Mouse (Mus musculus) left cerebral cortex, postnatal 4 days (tissue): ENCODE data around the gene Vamp8. TPM values are rescaled to one million over a fixed set of nuclear protein-coding genes. Genes with fewer than 3 reads are reported as not detected.

Source experiments
- DNase-seq: peaks from one replicate; pipeline ENCODE4 v3.0.0-alpha.2; 2022
- intact Hi-C: fragments of 180-260 bp; cut with DNase I; formaldehyde crosslinking; loops from one replicate; pipeline ENCODE4 v1.15.1; 2025
- total RNA-seq, 2 experiments: library from RNA; stranded (reverse); gene quantifications; 2 replicates each; pipeline ENCODE4 v1.2.3; 2021

Gene Vamp8
- 1 to 10 TPM; 7.2 to 7.3 TPM for total RNA-seq

DNA sequence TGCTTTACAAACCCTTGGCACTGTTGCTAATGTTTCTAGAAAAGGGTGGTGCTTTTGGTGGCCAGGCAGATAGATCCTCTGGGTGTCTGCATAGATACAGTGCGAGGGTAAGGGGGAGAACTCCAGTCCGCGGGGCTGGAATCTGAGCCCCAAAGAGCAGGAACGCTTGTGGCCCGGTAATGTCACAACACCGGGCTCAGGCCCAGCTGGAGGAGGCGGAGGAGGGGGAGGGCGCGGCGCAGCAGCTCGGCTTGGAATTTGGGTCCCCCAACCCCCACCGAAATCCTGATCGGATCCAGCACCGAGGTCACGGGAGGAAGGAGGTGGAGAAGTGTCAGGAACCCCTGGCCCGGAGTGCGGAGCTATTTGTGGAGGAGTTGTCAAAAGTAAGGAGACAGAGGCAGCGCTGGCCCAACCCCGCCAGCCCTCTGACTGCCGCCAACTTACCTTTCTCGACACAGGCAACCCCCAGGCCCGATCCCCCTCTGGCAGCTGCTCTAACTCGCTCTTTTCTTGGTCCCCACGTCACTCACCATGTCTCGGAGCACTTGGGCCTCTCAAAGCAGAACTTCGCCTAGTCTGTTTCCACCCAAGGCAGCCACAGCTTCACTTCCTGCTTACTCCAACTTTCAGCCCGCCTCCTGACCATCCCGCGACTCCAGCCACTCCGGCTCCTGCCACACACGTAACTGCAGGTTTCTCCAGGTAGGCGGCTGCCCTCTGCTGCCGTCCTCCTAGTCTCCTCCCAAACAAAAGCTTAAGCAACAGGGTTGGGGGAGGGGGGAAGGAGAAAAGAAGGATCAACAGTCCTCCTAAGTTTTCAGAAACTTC lies at the start of gene Vamp8:
Gene Vamp8 (minus strand): TSS at position 763 of the 831 bp plus-strand sequence.
- DNase-seq: peak; percentile 26
- intact Hi-C loops: no loop called here

DNA sequence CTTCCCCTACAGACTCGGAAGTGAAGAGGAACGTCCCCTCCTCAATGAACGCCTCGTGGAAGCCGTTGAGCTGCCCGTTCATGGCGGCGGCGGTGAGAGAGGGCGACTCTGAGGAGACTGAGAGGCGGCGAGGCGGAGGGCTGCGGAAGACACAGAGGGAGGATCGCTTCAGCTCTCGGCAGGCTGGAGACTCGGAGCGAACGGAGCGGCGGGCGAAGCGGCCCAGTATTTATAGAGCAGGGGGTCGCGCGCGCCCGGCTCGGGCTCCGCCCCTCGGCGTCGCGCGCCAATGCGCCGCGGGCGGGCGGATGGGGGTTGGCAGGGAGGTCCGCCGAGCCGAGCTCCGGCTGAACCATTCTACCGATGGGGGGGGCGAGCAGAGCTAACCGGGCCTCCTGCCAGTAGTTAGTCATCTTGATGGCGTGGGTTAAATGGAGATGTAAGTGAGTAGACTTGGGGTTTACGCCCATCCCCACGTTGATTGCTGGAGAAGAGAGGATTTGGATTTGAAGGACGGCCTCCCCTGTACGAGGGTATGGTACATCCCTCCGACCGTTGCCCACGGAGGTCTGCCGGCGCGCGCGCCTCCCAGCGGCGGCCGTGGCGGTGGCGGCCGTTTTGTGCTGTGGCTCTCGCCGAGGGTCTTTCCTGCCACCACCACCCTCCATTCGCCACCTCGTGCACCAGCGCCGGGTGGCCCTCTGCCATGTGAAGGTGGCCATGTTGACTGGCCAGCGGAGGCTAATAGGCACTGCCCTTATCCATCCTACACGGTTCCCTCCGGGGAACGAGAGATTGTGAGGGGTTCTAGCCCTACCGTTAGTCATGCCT lies 49.1 kb upstream of the Vamp8 start, which contains the start of gene Mat2a:
Gene Mat2a (minus strand): TSS at position 204 of the 831 bp plus-strand sequence.
- peak; percentile 96 for DNase-seq
- intact Hi-C loops: loop anchor here (5.0 kb wide), 1 partner anchor 78 kb away; no protein-coding TSS in a partner anchor

- DNase-seq: peak; percentile 92
- intact Hi-C loops: loop anchor here (5.0 kb wide), 1 partner anchor 78 kb away; no protein-coding TSS in a partner anchor
Observed at GRCm38 (mm10) chr6:72438862-72439354, 48.4 kb upstream of the Vamp8 start.

GRCm38 (mm10) chr6:72438226-72438625 lies 47.7 kb upstream of the Vamp8 start:
- intact Hi-C loops: loop anchor here (5.0 kb wide), 1 partner anchor 79 kb away; no protein-coding TSS in a partner anchor

GRCm38 (mm10) chr6:72432153-72432552 lies 41.6 kb upstream of the Vamp8 start:
- intact Hi-C loops: no loop called here
- no peak for DNase-seq

More at GRCm38 (mm10) chr6:72438226-72438625, 47.7 kb upstream of the Vamp8 start:
- DNase-seq: no peak

DNA sequence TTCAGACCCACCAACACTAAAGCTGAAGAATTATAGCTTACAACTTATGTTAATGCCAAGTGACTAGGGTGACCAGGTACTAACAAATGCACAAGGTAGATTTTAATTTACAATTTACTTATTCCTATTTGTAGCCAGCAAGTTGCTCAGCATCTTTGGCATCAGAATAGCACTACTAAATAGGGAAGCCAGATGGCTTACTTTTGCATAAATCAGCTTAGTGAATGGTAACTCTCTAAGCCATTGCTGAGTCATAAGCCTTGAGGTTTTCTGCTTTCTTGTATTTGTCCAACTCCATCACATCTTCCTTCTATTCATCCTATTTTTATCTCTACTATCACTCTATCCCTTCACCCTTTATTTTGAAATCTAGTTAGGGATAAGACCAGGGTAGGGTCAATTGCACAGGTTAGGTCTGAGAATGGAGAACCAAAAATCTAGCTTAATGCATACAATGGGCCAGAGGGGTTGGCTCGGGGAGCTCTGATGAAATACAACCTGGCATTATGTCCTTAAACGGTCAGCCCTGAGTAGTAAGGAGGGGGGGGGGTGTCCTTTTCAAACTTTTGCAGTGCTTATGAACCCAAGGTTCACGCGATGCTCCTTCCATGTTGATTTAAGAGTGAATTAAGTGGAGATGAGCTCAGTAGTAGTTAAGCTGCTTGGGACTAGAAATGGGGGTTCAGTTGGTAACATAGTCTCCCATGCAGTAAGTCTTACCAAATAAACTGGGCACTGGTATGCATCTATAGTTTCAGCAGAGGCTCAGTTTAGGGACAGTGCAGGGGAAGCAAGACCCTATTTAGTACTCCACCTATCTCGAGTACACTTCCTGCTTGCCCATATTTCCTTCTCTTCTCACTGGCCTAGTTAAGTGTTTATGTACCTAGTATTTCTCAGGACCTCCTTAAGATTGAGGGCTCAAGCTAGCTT lies 40.8 kb upstream of the Vamp8 start:
- intact Hi-C loops: no loop called here
- no peak for DNase-seq

DNA sequence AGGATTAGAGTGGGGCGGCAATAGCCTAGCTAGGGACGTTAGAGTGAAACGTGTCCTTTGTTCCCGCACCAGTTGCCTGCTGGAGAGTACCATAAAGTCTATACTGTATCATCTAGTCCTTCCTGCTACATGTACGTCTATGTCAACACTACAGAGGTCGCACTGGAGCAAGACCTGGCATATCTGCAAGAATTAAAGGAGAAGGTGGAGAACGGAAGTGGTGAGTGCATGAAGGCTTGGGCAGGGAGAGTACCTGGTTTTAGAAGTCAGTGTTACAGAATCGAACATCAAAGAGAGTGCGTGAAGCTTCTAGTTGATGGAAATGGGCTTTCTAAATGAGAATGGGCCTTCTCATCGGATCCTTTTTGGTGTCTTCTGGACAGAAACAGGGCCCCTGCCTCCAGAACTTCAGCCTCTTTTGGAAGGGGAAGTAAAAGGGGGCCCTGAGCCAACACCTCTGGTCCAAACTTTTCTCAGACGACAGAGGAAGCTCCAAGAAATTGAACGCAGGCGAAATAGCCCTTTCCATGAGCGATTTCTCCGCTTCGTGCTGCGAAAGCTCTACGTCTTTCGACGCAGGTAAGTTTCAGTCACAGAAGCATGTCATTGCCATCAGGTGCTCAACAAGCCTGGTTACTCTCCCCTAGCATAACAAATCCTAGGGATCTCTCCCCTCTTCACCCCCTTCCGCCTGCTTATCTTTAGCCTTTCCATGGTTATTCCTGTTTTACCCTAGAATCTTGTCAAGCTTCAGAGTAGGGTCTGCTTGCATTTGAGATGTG lies 38.7 kb upstream of the Vamp8 start:
- intact Hi-C loops: loop anchor here (2.0 kb wide), 1 partner anchor 106 kb away; no protein-coding TSS in a partner anchor

GRCm38 (mm10) chr6:72428036-72428435 lies 37.5 kb upstream of the Vamp8 start:
- intact Hi-C loops: loop anchor here (2.0 kb wide), 1 partner anchor 107 kb away; no protein-coding TSS in a partner anchor

More for the DNA sequence above, 38.7 kb upstream of the Vamp8 start:
- no peak for DNase-seq

GRCm38 (mm10) chr6:72425646-72426045 lies 35.1 kb upstream of the Vamp8 start:
- intact Hi-C loops: no loop called here
- no peak for DNase-seq

More at GRCm38 (mm10) chr6:72428036-72428435, 37.5 kb upstream of the Vamp8 start:
- peak; percentile 78 for DNase-seq

DNA sequence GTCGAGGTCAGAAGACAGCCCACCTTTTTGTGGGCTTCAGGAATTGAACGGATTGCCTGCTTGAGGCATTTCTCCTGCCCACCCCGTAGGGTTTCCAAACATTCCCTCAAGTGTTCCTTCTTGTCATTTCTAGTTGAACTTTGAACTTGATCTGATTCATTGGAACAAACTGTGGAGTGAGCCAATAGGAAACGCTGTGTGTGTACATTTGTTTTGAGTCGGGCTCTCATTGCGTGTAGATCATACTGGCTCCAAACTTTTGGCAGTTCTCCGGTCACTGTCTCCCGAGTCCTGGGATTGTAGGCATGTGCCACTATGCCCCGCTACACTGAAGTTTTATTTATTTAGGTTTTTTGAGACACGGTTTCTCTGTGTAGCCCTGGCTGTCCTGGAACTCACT lies 30.4 kb upstream of the Vamp8 start:
- intact Hi-C loops: no loop called here
- no peak for DNase-seq

- intact Hi-C loops: no loop called here
Observed at GRCm38 (mm10) chr6:72419806-72420205, 29.3 kb upstream of the Vamp8 start.

DNA sequence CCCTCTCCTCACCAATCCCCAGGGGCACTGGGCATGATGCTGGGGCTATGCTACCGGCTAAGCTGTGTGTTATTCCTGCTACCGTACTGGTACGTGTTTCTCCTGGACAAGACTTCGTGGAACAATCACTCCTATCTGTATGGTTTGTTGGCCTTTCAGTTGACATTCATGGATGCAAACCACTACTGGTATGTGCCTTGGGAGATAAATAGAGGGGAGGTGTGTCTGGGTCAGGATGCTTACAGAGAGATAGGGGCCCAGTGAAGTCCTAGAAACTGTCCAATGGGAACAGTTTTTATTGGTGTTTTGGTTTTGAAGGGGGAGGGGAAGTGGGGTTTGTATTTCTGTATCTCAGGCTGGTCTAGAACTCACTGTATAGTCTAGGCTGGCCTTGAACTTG lies 27.8 kb upstream of the Vamp8 start:
- DNase-seq: no peak
- intact Hi-C loops: no loop called here

More at GRCm38 (mm10) chr6:72419806-72420205, 29.3 kb upstream of the Vamp8 start:
- DNase-seq: no peak

DNA sequence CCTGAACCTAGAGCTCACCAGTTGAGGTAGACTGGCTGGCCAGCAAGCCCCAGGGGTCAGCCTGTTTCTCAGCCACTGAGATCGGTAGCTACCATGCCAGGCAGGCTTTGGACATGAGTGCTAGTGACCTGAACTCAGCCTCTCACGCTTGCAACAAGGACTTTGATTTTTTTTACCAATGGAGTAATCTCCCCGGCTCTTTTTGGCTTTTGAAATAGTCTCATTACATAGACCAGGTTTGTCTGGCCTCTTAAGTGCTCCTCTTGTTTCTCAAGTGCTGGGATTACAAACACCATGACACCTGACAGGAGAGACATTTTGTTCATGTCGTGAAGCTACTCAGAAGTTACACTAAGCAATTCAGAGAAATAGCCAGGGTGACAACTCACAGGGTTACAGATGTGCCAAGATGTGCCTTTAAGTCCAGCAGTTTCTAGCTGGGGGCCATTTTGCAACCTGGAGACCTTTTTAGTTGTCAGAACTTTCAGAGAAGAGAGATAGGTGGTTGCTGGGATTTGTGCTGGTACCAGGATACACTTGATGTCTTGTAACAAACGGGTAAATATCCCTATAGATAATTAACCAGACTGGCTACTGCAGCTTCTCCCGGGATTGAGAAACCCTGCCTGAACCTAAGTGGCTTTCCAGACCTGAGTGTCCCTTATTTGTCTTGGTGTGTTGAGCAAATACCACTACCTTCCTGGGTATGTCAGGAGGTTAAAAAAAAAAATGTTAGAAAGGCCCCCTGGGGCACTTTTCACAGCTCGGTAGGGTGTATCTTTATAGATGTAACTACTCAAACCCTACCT lies 25.7 kb upstream of the Vamp8 start:
- no peak for DNase-seq
- intact Hi-C loops: no loop called here

GRCm38 (mm10) chr6:72415181-72415580 lies 24.7 kb upstream of the Vamp8 start:
- intact Hi-C loops: no loop called here
- DNase-seq: no peak

- peak; percentile 95 for DNase-seq
- intact Hi-C loops: no loop called here
Observed at GRCm38 (mm10) chr6:72414076-72414756, 23.7 kb upstream of the Vamp8 start, which contains the start of gene Ggcx. Gene Ggcx (plus strand): TSS chr6:72414308.

GRCm38 (mm10) chr6:72410518-72410917 lies 20.0 kb upstream of the Vamp8 start:
- DNase-seq: no peak
- intact Hi-C loops: no loop called here

- DNase-seq: no peak
- intact Hi-C loops: no loop called here
Observed at GRCm38 (mm10) chr6:72410003-72410402, 19.5 kb upstream of the Vamp8 start.
